Mouse (Mus musculus): ENCODE measurements around the gene Myl9. TPM values are rescaled to one million over a fixed set of nuclear protein-coding genes. Genes with fewer than 3 reads are reported as not detected.

Gene Myl9
- polyA plus RNA-seq, 1 experiment: 40.0 TPM

GRCm38 (mm10) chr2:156775455-156776435 lies 525 bp downstream of the Myl9 start:
- TF ChIP-seq CTCF (IDR thresholded peaks at IDR 0.05; ENCODE audit: borderline replicate concordance, insufficient read depth, low read depth, low read length) (no peak), POLR2A (IDR thresholded peaks at IDR 0.05; ENCODE audit: borderline replicate concordance, insufficient read depth, low read length) (no peak)
- no peak for DNase-seq
- no peaks in the 10 kb centered on the region for H3K27me3 ChIP-seq (ENCODE audit: control insufficient read depth, insufficient read depth, low read length)
- H3K4me1 ChIP-seq (ENCODE audit: control insufficient read depth, insufficient read depth, low read length): no peaks in the 10 kb centered on the region; the same call in 1 of the 2 replicates
- no peak overlapping the region for H3K27ac ChIP-seq (ENCODE audit: insufficient read depth, low read length)
- 29% methylated on average over 17 of the region's 17 CpGs for WGBS
- no peak overlapping the region for H3K4me3 ChIP-seq (replicated peaks; ENCODE audit: insufficient read depth, low read depth, low read length)

DNA sequence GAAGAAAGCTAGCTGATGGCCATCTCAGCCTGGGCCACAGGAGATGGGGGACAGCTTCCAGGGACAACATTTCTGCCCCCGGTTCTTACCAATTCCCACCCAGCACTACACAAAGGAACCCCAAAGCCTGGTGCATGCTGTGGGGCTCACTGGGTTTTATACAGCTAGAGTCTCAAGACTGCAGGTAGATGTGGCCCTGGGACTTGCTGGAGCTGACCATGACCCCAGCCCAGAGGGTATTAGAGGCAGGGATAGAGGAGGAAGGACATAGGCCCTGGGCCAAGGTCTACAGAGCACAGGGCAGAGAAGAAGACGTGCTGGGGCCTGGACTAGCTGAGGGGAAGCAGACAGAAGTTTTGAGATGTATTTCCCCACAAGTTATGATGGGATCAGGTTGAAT lies 1.7 kb downstream of the Myl9 start:
- no peak for TF ChIP-seq CTCF (IDR thresholded peaks at IDR 0.05; ENCODE audit: borderline replicate concordance, insufficient read depth, low read depth, low read length)
- WGBS: 93% methylated on average over 2 of the region's 2 CpGs

DNA sequence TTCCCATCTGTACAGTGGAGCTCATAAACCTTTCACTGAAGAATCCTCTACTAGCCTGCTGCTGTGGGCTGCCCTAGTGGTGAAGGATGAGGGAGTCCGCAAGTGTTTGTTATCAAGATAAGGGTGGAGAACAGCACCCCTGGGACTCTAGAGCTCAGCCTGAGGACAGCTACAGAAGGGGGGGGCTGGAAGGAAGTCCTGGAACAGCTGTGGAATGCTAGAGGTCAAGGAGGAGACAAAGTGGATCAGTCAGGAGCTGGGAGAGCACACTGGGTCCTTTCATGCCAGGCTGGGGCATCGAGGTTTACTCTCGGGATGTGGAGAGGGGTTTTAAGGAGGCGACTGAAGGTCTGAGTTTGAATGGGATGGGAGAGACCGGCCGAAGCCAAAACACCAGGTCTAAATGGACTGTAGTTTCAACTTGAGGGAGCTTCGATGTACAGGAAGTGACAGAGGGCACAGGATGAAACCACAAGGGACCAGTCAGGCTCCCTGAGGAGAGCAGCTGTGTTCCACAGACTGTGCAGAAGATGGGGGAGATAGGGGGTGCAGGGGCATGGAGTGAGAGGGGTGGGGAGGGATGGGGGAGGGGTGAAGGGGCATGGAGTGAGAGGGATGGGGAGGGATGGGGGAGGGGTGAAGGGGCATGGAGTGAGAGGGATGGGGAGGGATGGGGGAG lies 2.2 kb downstream of the Myl9 start:
- Histone ChIP-seq H3K4me3 (replicated peaks; ENCODE audit: insufficient read depth, low read depth, low read length) (no peak overlapping the region), H3K27ac (ENCODE audit: insufficient read depth, low read length) (no peak overlapping the region), H3K4me1 (ENCODE audit: control insufficient read depth, insufficient read depth, low read length) (no peaks in the 10 kb centered on the region; the same call in 1 of the 2 replicates), H3K27me3 (ENCODE audit: control insufficient read depth, insufficient read depth, low read length) (no peaks in the 10 kb centered on the region)
- TF ChIP-seq POLR2A (IDR thresholded peaks at IDR 0.05; ENCODE audit: borderline replicate concordance, insufficient read depth, low read length): no peak
- no peak for TF ChIP-seq CTCF (IDR thresholded peaks at IDR 0.05; ENCODE audit: borderline replicate concordance, insufficient read depth, low read depth, low read length)
- WGBS: 43% methylated on average over 7 of the region's 7 CpGs
- no peak for DNase-seq

More for the DNA sequence above, 1.7 kb downstream of the Myl9 start:
- Histone ChIP-seq H3K27me3 (ENCODE audit: control insufficient read depth, insufficient read depth, low read length) (no peaks in the 10 kb centered on the region), H3K27ac (ENCODE audit: insufficient read depth, low read length) (no peak overlapping the region), H3K4me3 (replicated peaks; ENCODE audit: insufficient read depth, low read depth, low read length) (no peak overlapping the region), H3K4me1 (ENCODE audit: control insufficient read depth, insufficient read depth, low read length) (no peaks in the 10 kb centered on the region; the same call in 1 of the 2 replicates)
- no peak for DNase-seq

GRCm38 (mm10) chr2:156778571-156778970 lies 3.4 kb downstream of the Myl9 start:
- Histone ChIP-seq H3K4me1 (ENCODE audit: control insufficient read depth, insufficient read depth, low read length) (no peaks in the 10 kb centered on the region; the same call in 1 of the 2 replicates), H3K27me3 (ENCODE audit: control insufficient read depth, insufficient read depth, low read length) (no peaks in the 10 kb centered on the region), H3K27ac (ENCODE audit: insufficient read depth, low read length) (no peak overlapping the region), H3K4me3 (replicated peaks; ENCODE audit: insufficient read depth, low read depth, low read length) (no peak overlapping the region)
- DNase-seq: no peak
- TF ChIP-seq CTCF (IDR thresholded peaks at IDR 0.05; ENCODE audit: borderline replicate concordance, insufficient read depth, low read depth, low read length) (no peak), POLR2A (IDR thresholded peaks at IDR 0.05; ENCODE audit: borderline replicate concordance, insufficient read depth, low read length) (no peak)
- 86% methylated on average over 8 of the region's 8 CpGs for WGBS

DNA sequence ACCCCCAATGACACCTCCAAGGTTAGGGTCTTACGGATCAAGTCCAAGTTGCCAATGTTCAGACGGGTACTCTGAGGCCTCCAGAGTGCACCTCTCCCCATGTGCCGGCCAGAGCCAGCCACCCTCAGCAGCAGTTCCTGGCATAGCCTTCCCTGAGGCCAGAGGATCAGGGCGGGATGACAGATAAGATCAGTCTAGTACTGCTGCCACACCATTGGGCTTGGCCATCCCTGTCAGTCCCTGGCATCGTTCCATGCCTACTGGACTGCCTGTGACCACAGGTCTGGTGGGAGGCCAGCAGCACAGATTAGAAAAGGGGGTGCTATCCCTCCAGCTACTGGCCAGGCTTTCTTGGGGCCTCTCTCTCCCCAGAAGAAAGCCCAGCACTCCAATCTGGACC lies 3.8 kb downstream of the Myl9 start:
- Histone ChIP-seq H3K27ac (ENCODE audit: insufficient read depth, low read length) (no peak overlapping the region), H3K27me3 (ENCODE audit: control insufficient read depth, insufficient read depth, low read length) (no peaks in the 10 kb centered on the region), H3K4me1 (ENCODE audit: control insufficient read depth, insufficient read depth, low read length) (no peaks in the 10 kb centered on the region; the same call in 1 of the 2 replicates), H3K4me3 (replicated peaks; ENCODE audit: insufficient read depth, low read depth, low read length) (no peak overlapping the region)
- DNase-seq: no peak
- TF ChIP-seq CTCF (IDR thresholded peaks at IDR 0.05; ENCODE audit: borderline replicate concordance, insufficient read depth, low read depth, low read length): no peak
- no peak for TF ChIP-seq POLR2A (IDR thresholded peaks at IDR 0.05; ENCODE audit: borderline replicate concordance, insufficient read depth, low read length)
- WGBS: 42% methylated on average over 5 of the region's 5 CpGs

DNA sequence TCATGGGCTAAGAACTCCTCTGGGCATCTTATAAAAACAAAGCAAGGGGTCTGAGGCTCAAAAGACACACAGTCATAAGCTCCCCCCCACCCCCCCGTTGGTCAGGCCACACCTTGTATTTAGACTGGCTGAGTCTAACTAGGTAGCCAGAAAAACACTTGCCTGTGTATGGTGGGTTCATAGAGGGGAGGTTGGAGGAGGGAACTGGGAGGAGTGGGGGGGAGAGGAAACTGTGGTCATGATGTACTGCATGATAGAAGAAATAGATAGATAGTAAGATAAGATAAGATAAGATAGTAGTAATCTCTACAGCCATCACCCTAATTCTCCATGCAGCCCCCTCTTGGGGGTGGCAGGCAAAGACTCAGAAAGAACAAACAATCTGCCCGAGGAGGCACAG lies 4.3 kb downstream of the Myl9 start:
- Histone ChIP-seq H3K27ac (ENCODE audit: insufficient read depth, low read length) (no peak overlapping the region), H3K27me3 (ENCODE audit: control insufficient read depth, insufficient read depth, low read length) (no peaks in the 10 kb centered on the region), H3K4me3 (replicated peaks; ENCODE audit: insufficient read depth, low read depth, low read length) (no peak overlapping the region), H3K4me1 (ENCODE audit: control insufficient read depth, insufficient read depth, low read length) (no peaks in the 10 kb centered on the region; the same call in 1 of the 2 replicates)
- 65% methylated on average over 2 of the region's 2 CpGs for WGBS
- no peak for DNase-seq
- no peak for TF ChIP-seq POLR2A (IDR thresholded peaks at IDR 0.05; ENCODE audit: borderline replicate concordance, insufficient read depth, low read length)
- no peak for TF ChIP-seq CTCF (IDR thresholded peaks at IDR 0.05; ENCODE audit: borderline replicate concordance, insufficient read depth, low read depth, low read length)

DNA sequence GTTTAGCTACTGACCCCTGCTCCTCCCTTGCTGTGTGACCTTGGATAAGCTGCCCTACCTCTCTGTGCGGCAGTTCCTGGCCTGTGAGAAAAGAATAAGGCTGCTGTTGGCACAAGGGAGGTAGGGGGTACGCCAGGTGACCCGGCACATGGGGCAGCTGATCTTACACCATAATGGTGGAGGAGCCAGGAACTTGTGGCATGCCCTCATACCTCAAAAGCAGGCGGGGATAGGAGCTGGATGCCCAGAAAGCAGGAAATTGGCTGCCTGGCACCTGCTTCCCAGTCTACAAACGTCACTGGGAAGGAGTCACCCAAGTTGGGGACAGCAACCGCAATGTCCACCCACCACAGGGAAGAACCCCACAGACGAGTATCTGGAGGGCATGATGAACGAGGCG lies 4.9 kb downstream of the Myl9 start:
- WGBS: 74% methylated on average over 9 of the region's 9 CpGs
- Histone ChIP-seq H3K4me1 (ENCODE audit: control insufficient read depth, insufficient read depth, low read length) (no peaks in the 10 kb centered on the region), H3K4me3 (replicated peaks; ENCODE audit: insufficient read depth, low read depth, low read length) (no peak overlapping the region), H3K27ac (ENCODE audit: insufficient read depth, low read length) (no peak overlapping the region), H3K27me3 (ENCODE audit: control insufficient read depth, insufficient read depth, low read length) (no peaks in the 10 kb centered on the region)
- no peak for DNase-seq
- TF ChIP-seq CTCF (IDR thresholded peaks at IDR 0.05; ENCODE audit: borderline replicate concordance, insufficient read depth, low read depth, low read length) (no peak), POLR2A (IDR thresholded peaks at IDR 0.05; ENCODE audit: borderline replicate concordance, insufficient read depth, low read length) (no peak)
